Mouse (Mus musculus) intestine, embryonic 16.5 days (tissue): ENCODE data around the gene Uggt2. TPM values are rescaled to one million over a fixed set of nuclear protein-coding genes. Genes with fewer than 3 reads are reported as not detected.

ENCODE experiments used
- ATAC-seq: fragments of 200-750 bp; cut with Nextera tagmentation; 2 replicates; pipeline ENCODE4 v1.8.0; 2017; ENCODE audit warnings: moderate TSS enrichment, moderate library complexity
- H3K27ac ChIP-seq: fragments of 300-500 bp; sonication (generic); 2 replicates; pipeline ENCODE4 v1.5.1; 2014; ENCODE audit warnings: mild to moderate bottlenecking, low read length
- H3K27me3 ChIP-seq: fragments of 300-500 bp; sonication (generic); replicated peaks from 2 replicates; pipeline ENCODE4 v1.6.1; 2014; ENCODE audit warnings: low read length, control low read depth, mixed read lengths; ENCODE audit not compliant: control insufficient read depth, insufficient read depth
- H3K36me3 ChIP-seq: fragments of 300-500 bp; sonication (generic); 2 replicates; pipeline ENCODE4 v1.6.1; 2014; ENCODE audit warnings: low read length, control low read depth; ENCODE audit not compliant: control insufficient read depth, insufficient read depth
- H3K4me1 ChIP-seq: fragments of 300-500 bp; sonication (generic); 2 replicates; pipeline ENCODE4 v1.6.1; 2014; ENCODE audit warnings: low read length, control low read depth, mixed read lengths; ENCODE audit not compliant: control insufficient read depth, insufficient read depth
- H3K4me2 ChIP-seq: fragments of 300-500 bp; sonication (generic); 2 replicates; pipeline ENCODE4 v1.6.1; 2014; ENCODE audit warnings: low read depth, low read length, control low read depth
- H3K4me3 ChIP-seq: fragments of 300-500 bp; sonication (generic); 2 replicates; pipeline ENCODE4 v1.5.1; 2014; ENCODE audit warnings: mild to moderate bottlenecking, low read length
- H3K9ac ChIP-seq: fragments of 300-500 bp; sonication (generic); 2 replicates; pipeline ENCODE4 v1.6.1; 2014; ENCODE audit warnings: low read depth, low read length
- H3K9me3 ChIP-seq: fragments of 300-500 bp; sonication (generic); 2 replicates; pipeline ENCODE4 v1.6.1; 2016; ENCODE audit warnings: low read length, control low read depth; ENCODE audit not compliant: control insufficient read depth
- WGBS: fragments of 180-500 bp; shearing (Covaris S2); extraction: QIAGEN DNeasy Blood & Tissue Kit; methylation state at CpG from one replicate; pipeline ENCODE4 v1.1.7; 2014; 5-methylcytosine and 5-hydroxymethylcytosine counted together
- polyA plus RNA-seq: library from polyadenylated mRNA; unstranded; fragments of >200 nt; fragmentation: Nextera tagmentation; extraction: Ambion mirVana; gene quantifications from 2 replicates; pipeline ENCODE4 v1.2.1, GENCODE M21; 2015

Uggt2 gene
- polyA plus RNA-seq, 1 experiment from 2014 or later: 6.1 TPM

GRCm38 (mm10) chr14:118977136-118977816 lies 122.0 kb downstream of the Uggt2 start:
- WGBS: 69% methylated on average over 8 of the region's 8 CpGs
- ATAC-seq: no peak
- peaks cover 6% of the 10 kb centered on the region; the same call in 1 of the 2 replicates for H3K36me3 ChIP-seq

GRCm38 (mm10) chr14:118972268-118972667 lies 127.0 kb downstream of the Uggt2 start:
- 93% methylated on average over 6 of the region's 6 CpGs for WGBS
- H3K9ac ChIP-seq: no peak overlapping the region
- H3K4me3 ChIP-seq: no peak overlapping the region

More at GRCm38 (mm10) chr14:118977136-118977816, 122.0 kb downstream of the Uggt2 start:
- no peaks in the 10 kb centered on the region for H3K9me3 ChIP-seq
- H3K4me1 ChIP-seq: no peaks in the 10 kb centered on the region
- no peak overlapping the region for H3K4me3 ChIP-seq
- H3K9ac ChIP-seq: no peak overlapping the region
- no peaks in the 10 kb centered on the region for H3K27me3 ChIP-seq
- H3K27ac ChIP-seq: no peak overlapping the region
- H3K4me2 ChIP-seq: no peak overlapping the region

GRCm38 (mm10) chr14:118967646-118968045 lies 131.6 kb downstream of the Uggt2 start:
- Histone ChIP-seq H3K27me3 (no peaks in the 10 kb centered on the region), H3K9ac (no peak overlapping the region), H3K4me2 (no peak overlapping the region), H3K4me3 (no peak overlapping the region), H3K27ac (no peak overlapping the region), H3K9me3 (no peaks in the 10 kb centered on the region), H3K4me1 (no peaks in the 10 kb centered on the region), H3K36me3 (peaks cover 4% of the 10 kb centered on the region; the same call in 1 of the 2 replicates)
- 81% methylated on average over 7 of the region's 7 CpGs for WGBS
- no peak for ATAC-seq

More at GRCm38 (mm10) chr14:118972268-118972667, 127.0 kb downstream of the Uggt2 start:
- no peak overlapping the region for H3K27ac ChIP-seq
- H3K36me3 ChIP-seq: peaks cover 9% of the 10 kb centered on the region; the same call in 1 of the 2 replicates
- no peaks in the 10 kb centered on the region for H3K4me1 ChIP-seq
- H3K9me3 ChIP-seq: no peaks in the 10 kb centered on the region
- no peak overlapping the region for H3K4me2 ChIP-seq
- no peak for ATAC-seq
- H3K27me3 ChIP-seq: no peaks in the 10 kb centered on the region

- no peaks in the 10 kb centered on the region for H3K36me3 ChIP-seq
- no peak for ATAC-seq
- 95% methylated on average over 4 of the region's 4 CpGs for WGBS
These were observed 133.8 kb downstream of the Uggt2 start for GRCm38 (mm10) chr14:118965356-118966000.

GRCm38 (mm10) chr14:118958010-118958409 lies 141.2 kb downstream of the Uggt2 start:
- Histone ChIP-seq H3K4me2 (no peak overlapping the region), H3K9ac (no peak overlapping the region), H3K27me3 (no peaks in the 10 kb centered on the region), H3K36me3 (peaks cover 4% of the 10 kb centered on the region), H3K4me1 (no peaks in the 10 kb centered on the region), H3K9me3 (no peaks in the 10 kb centered on the region), H3K27ac (no peak overlapping the region), H3K4me3 (no peak overlapping the region)
- WGBS: 89% methylated on average over 3 of the region's 3 CpGs
- ATAC-seq: no peak

More at GRCm38 (mm10) chr14:118965356-118966000, 133.8 kb downstream of the Uggt2 start:
- H3K4me1 ChIP-seq: no peaks in the 10 kb centered on the region
- no peak overlapping the region for H3K27ac ChIP-seq
- no peak overlapping the region for H3K9ac ChIP-seq
- H3K9me3 ChIP-seq: no peaks in the 10 kb centered on the region
- no peak overlapping the region for H3K4me3 ChIP-seq
- no peaks in the 10 kb centered on the region for H3K27me3 ChIP-seq
- H3K4me2 ChIP-seq: no peak overlapping the region

- ATAC-seq: no peak
- WGBS: 95% methylated on average over 9 of the region's 9 CpGs
- H3K27ac ChIP-seq: no peak overlapping the region
- H3K36me3 ChIP-seq: no peaks in the 10 kb centered on the region; the same call in 1 of the 2 replicates
- H3K4me1 ChIP-seq: no peaks in the 10 kb centered on the region
- no peaks in the 10 kb centered on the region for H3K9me3 ChIP-seq
- H3K4me2 ChIP-seq: no peak overlapping the region
- H3K4me3 ChIP-seq: no peak overlapping the region
- H3K27me3 ChIP-seq: no peaks in the 10 kb centered on the region
- no peak overlapping the region for H3K9ac ChIP-seq
These were observed 147.2 kb downstream of the Uggt2 start for GRCm38 (mm10) chr14:118951912-118952583.

- H3K9ac ChIP-seq: no peak overlapping the region
These were observed 150.4 kb downstream of the Uggt2 start for GRCm38 (mm10) chr14:118948841-118949240.

GRCm38 (mm10) chr14:118944702-118945101 lies 154.5 kb downstream of the Uggt2 start:
- Histone ChIP-seq H3K9ac (no peak overlapping the region), H3K27me3 (no peaks in the 10 kb centered on the region), H3K36me3 (no peaks in the 10 kb centered on the region), H3K4me3 (no peak overlapping the region), H3K4me2 (no peak overlapping the region), H3K4me1 (no peaks in the 10 kb centered on the region), H3K9me3 (no peaks in the 10 kb centered on the region), H3K27ac (no peak overlapping the region)
- no peak for ATAC-seq
- 87% methylated on average over 2 of the region's 2 CpGs for WGBS

More at GRCm38 (mm10) chr14:118948841-118949240, 150.4 kb downstream of the Uggt2 start:
- no peak overlapping the region for H3K4me2 ChIP-seq
- H3K36me3 ChIP-seq: no peaks in the 10 kb centered on the region
- H3K4me1 ChIP-seq: no peaks in the 10 kb centered on the region
- no peak overlapping the region for H3K27ac ChIP-seq
- no peak overlapping the region for H3K4me3 ChIP-seq
- H3K27me3 ChIP-seq: no peaks in the 10 kb centered on the region
- WGBS: 78% methylated on average over 1 of the region's 1 CpGs
- no peaks in the 10 kb centered on the region for H3K9me3 ChIP-seq
- no peak for ATAC-seq

- WGBS: 55% methylated on average over 12 of the region's 12 CpGs
- Histone ChIP-seq H3K4me3 (no peak overlapping the region), H3K36me3 (no peaks in the 10 kb centered on the region), H3K27ac (no peak overlapping the region), H3K9ac (no peak overlapping the region), H3K27me3 (no peaks in the 10 kb centered on the region), H3K9me3 (no peaks in the 10 kb centered on the region), H3K4me1 (peaks cover 5% of the 10 kb centered on the region), H3K4me2 (no peak overlapping the region)
- ATAC-seq: no peak
These were observed 157.2 kb downstream of the Uggt2 start for GRCm38 (mm10) chr14:118942076-118942475.
